In genomic region chr13:94975828-94976218, GRCm38 (mm10) we compare ENCODE assay signal across 8 mouse cellular contexts. TPM values are rescaled to one million over a fixed set of nuclear protein-coding genes. Genes with fewer than 3 reads are reported as not detected.
DNase-seq lines count a peak whose midpoint lies in the region; ATAC-seq and TF ChIP-seq lines count a peak whose summit lies in the region.

No protein-coding gene starts in this region.

- TF ChIP-seq CTCF in kidney, postnatal 0 days (IDR thresholded peaks at IDR 0.05; ENCODE audit: low read depth) = no peak

- peak overlapping the region; percentile 96 for H3K27ac ChIP-seq in kidney, postnatal 0 days
- peak overlapping the region; percentile 98 for H3K27ac ChIP-seq in embryonic facial prominence, embryonic 12.5 days

- no peak for TF ChIP-seq POLR2A in myocyte (IDR thresholded peaks at IDR 0.05; ENCODE audit: insufficient read length, low read depth)

- no peak for ATAC-seq in kidney, postnatal 0 days (replicated peaks; ENCODE audit: low FRiP score, low read depth)
- ATAC-seq in embryonic facial prominence, embryonic 12.5 days (ENCODE audit: insufficient number of reproducible peaks, insufficient read depth, low FRiP score, low TSS enrichment) = no peak
- ATAC-seq in inflammation-experienced regulatory T-cells, adult 6 months = peak; percentile 35

- H3K4me3 ChIP-seq in kidney, postnatal 0 days (replicated peaks; ENCODE audit: low read depth, low read length) = peak overlapping the region; percentile 76
- peak overlapping the region; percentile 73 for H3K4me3 ChIP-seq in embryonic facial prominence, embryonic 12.5 days
- H3K4me3 ChIP-seq in myocyte = peak overlapping the region; percentile 24

- peak overlapping the region; percentile 97 for H3K9ac ChIP-seq in kidney, postnatal 0 days (ENCODE audit: low read depth, low read length)
- H3K9ac ChIP-seq in embryonic facial prominence, embryonic 12.5 days = no peak overlapping the region

- no peaks in the 10 kb centered on the region for H3K27me3 ChIP-seq in kidney, postnatal 0 days (ENCODE audit: insufficient read depth, low read length)
- no peaks in the 10 kb centered on the region for H3K27me3 ChIP-seq in embryonic facial prominence, embryonic 12.5 days
- peaks cover 21% of the 10 kb centered on the region for H3K27me3 ChIP-seq in myocyte (ENCODE audit: control insufficient read depth, insufficient read depth, insufficient read length)

- no peak for DNase-seq in kidney, postnatal 0 days (ENCODE audit: low spot score)
- DNase-seq in kidney, postnatal 10 days = no peak
- no peak for DNase-seq in adrenal gland, postnatal 25 days
- DNase-seq in cerebellum, adult 8-10 months = no peak
- DNase-seq in thymus, postnatal 10 days (ENCODE audit: low spot score in 2 of 2) = no peak

- peaks cover 9% of the 10 kb centered on the region; the same call in 1 of the 2 replicates for H3K4me1 ChIP-seq in kidney, postnatal 0 days (replicated peaks; ENCODE audit: insufficient read depth, low read length)
- peaks cover 8% of the 10 kb centered on the region for H3K4me1 ChIP-seq in embryonic facial prominence, embryonic 12.5 days

- 14% methylated on average over 9 of the region's 9 CpGs for WGBS in kidney, postnatal 0 days
- WGBS in embryonic facial prominence, embryonic 12.5 days = 26% methylated on average over 9 of the region's 9 CpGs

- no peaks in the 10 kb centered on the region for H3K36me3 ChIP-seq in kidney, postnatal 0 days (ENCODE audit: insufficient read depth, low read length)
- no peaks in the 10 kb centered on the region for H3K36me3 ChIP-seq in embryonic facial prominence, embryonic 12.5 days
- H3K36me3 ChIP-seq in myocyte (ENCODE audit: control insufficient read depth, insufficient read depth) = peaks cover 5% of the 10 kb centered on the region

- H3K4me2 ChIP-seq in kidney, postnatal 0 days (ENCODE audit: low read length) = peak overlapping the region; percentile 50
- H3K4me2 ChIP-seq in embryonic facial prominence, embryonic 12.5 days (replicated peaks) = peak overlapping the region; percentile 39
- peak overlapping the region; percentile 74 for H3K4me2 ChIP-seq in myocyte (ENCODE audit: low read depth)

- H3K9me3 ChIP-seq in kidney, postnatal 0 days (replicated peaks; ENCODE audit: low read length) = no peaks in the 10 kb centered on the region
- H3K9me3 ChIP-seq in embryonic facial prominence, embryonic 12.5 days = no peaks in the 10 kb centered on the region

- no peaks in the 10 kb centered on the region for H3K79me2 ChIP-seq in myocyte (ENCODE audit: control insufficient read depth, insufficient read depth)

- H3ac ChIP-seq in myocyte (ENCODE audit: control insufficient read depth, insufficient read length) = peak overlapping the region; percentile 72

TF ChIP-seq in myocyte, 11 proteins besides CTCF, POLR2A, EP300 and RAD21:
- TF ChIP-seq REST (IDR thresholded peaks at IDR 0.05; ENCODE audit: insufficient read depth, insufficient read length) (no peak), E2F4 (IDR thresholded peaks at IDR 0.05; ENCODE audit: insufficient read depth) (no peak), USF1 (IDR thresholded peaks at IDR 0.05; ENCODE audit: low read depth) (no peak), POLR2AphosphoS2 (IDR thresholded peaks at IDR 0.05; ENCODE audit: insufficient read length, low read depth) (no peak)

RNA-seq across cellular contexts. Expression of gene Wdr41, which starts 0.3 kb away (rescaled TPM):
- 20.3 and 20.8 TPM in 2 replicates for polyA plus RNA-seq in kidney, postnatal 0 days (2015; fragmentation: Nextera tagmentation; extraction: Ambion mirVana)
- polyA plus RNA-seq in embryonic facial prominence, embryonic 12.5 days (2016; fragmentation: Nextera tagmentation; extraction: Ambion mirVana) = 25.0 and 28.6 TPM in 2 replicates
- 1 to 10 TPM; 2.9 to 5.7 (median 4.5) TPM for polyA plus RNA-seq in inflammation-experienced regulatory T-cells, adult 6 months (2017; shearing (Covaris generic))
- 8.6 TPM for polyA plus RNA-seq in myocyte (2012; fragmentation: generic; extraction: Trizol)
- 17.3 and 22.7 TPM in 2 replicates for total RNA-seq in adrenal gland, postnatal 25 days (2021)

Comparison
In these comparisons a context has a peak if more than half of its experiments do, and no peak if none do; other contexts are left out.
1. H3K4me3 ChIP-seq: peak in every context shown above with its lines; median percentile 76 in kidney, postnatal 0 days; 73 in embryonic facial prominence, embryonic 12.5 days; 24 in myocyte.